42 mouse cellular contexts compared by ENCODE assay signal in the genomic region with DNA sequence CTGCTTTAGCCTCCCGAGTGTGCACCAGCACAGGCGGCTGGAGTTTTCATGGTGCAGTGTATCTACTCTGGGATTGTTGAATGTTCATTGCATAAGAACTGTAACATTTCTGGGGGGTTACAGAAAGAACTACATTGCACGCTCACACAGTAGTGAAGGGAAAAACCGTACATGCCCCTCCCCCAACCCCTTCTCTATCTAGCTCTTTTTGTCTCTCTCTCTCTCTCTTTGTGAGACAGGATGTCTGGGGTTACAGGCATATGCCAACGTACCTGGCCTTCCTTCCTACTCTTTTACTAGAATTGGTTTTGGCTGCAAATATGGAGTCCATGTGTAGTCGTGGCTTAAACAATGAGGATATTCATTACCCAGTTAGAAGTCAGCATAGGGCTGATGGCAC. TPM values are rescaled to one million over a fixed set of nuclear protein-coding genes. Genes with fewer than 3 reads are reported as not detected.
DNase-seq lines count a peak whose midpoint lies in the region; ATAC-seq and TF ChIP-seq lines count a peak whose summit lies in the region.
"Had no signal": no experiment of that assay in that cellular context is flagged by ENCODE, and none has a peak within 500 bp of the region (broad histone marks: within the 10 kb centered on the region; RNA-seq: fewer than 3 reads in every experiment).

No protein-coding gene starts in this region.

- DNase-seq in thymus, adult 2 months = peak; percentile 65
- no peak for DNase-seq in thymus, adult 18-20 months
- DNase-seq in thymus, postnatal 25 days = peak; percentile 60
- DNase-seq in lung, adult 2 months = no peak
- no peak for DNase-seq in cerebellum, adult 9-11 months
- DNase-seq: adrenal gland, postnatal 10 days; cerebellum, adult 11 months; cerebellum, postnatal 10 days; gastrocnemius, postnatal 10 days; heart, postnatal 10 days; kidney, adult 2 months; kidney, postnatal 36 days; left cerebral cortex, postnatal 4 days; liver, postnatal 0 days; retina, postnatal 1 day; right cerebral cortex, postnatal 14 days; spleen, adult 18-20 months had no signal

- peaks cover 38% of the 10 kb centered on the region for H3K4me1 ChIP-seq in thymus, adult 2 months (replicated peaks; ENCODE audit: control insufficient read depth, insufficient read depth, low read length)
- 0 out of 2 replicates have a peak, but pooled peaks cover 2% of the 10 kb centered on the region for H3K4me1 ChIP-seq in lung, adult 2 months (ENCODE audit: control insufficient read depth, insufficient read depth, low read length)

- peak overlapping the region; percentile 78 for H3K27ac ChIP-seq in thymus, adult 2 months (ENCODE audit: control insufficient read depth, insufficient read depth, low read length)
- H3K27ac ChIP-seq: forebrain, embryonic 13.5 days; heart, embryonic 13.5 days; hindbrain, embryonic 15.5 days; intestine, embryonic 15.5 days; layer of hippocampus, adult 2 months; liver, embryonic 12.5 days; macrophage; midbrain, embryonic 13.5 days; neural tube, embryonic 15.5 days had no signal

- no peaks in the 10 kb centered on the region for H3K36me3 ChIP-seq in thymus, adult 2 months (ENCODE audit: control insufficient read depth, insufficient read depth, low read length)
- H3K36me3 ChIP-seq: heart, embryonic 13.5 days; hindbrain, embryonic 15.5 days; intestine, embryonic 15.5 days; liver, embryonic 12.5 days; midbrain, embryonic 13.5 days; neural tube, embryonic 15.5 days had no signal

- WGBS in thymus, adult 2 months = 33% methylated on average over 6 of the region's 6 CpGs
- WGBS in lung, adult 2 months = 60% methylated on average over 6 of the region's 6 CpGs

- no peaks in the 10 kb centered on the region for H3K27me3 ChIP-seq in thymus, adult 2 months (ENCODE audit: control insufficient read depth, insufficient read depth, low read length)

- peak; percentile 14 for ATAC-seq in inflammation-experienced regulatory T-cells, adult 6 months
- ATAC-seq in erythroid progenitor cell, adult 5-6 weeks (replicated peaks; ENCODE audit: low FRiP score, poor library complexity, severe bottlenecking) = no peak
- ATAC-seq: forebrain, embryonic 13.5 days; intestine, embryonic 15.5 days; liver, embryonic 12.5 days; liver, postnatal 0 days; lung, postnatal 0 days; midbrain, embryonic 13.5 days had no signal

- no peak for TF ChIP-seq POLR2A in thymus, adult 2 months (IDR thresholded peaks at IDR 0.05; ENCODE audit: control insufficient read depth, extremely low read depth, insufficient read depth, low read length, poor library complexity)
- no peak for TF ChIP-seq POLR2A in lung, adult 2 months (IDR thresholded peaks at IDR 0.05; ENCODE audit: borderline replicate concordance, extremely low read depth, low read depth, low read length)

- H3K4me3 ChIP-seq in thymus, adult 2 months (ENCODE audit: control insufficient read depth, insufficient read depth, low read length) = no peak overlapping the region
- no peak overlapping the region for H3K4me3 ChIP-seq in lung, adult 2 months (replicated peaks; ENCODE audit: extremely low read depth, low read depth, low read length)
- H3K4me3 ChIP-seq: erythroblast, embryonic 14.5 days; forebrain, embryonic 13.5 days; heart, embryonic 13.5 days; hindbrain, embryonic 15.5 days; intestine, embryonic 15.5 days; layer of hippocampus, adult 2 months; liver, embryonic 12.5 days; midbrain, embryonic 13.5 days; neural tube, embryonic 15.5 days had no signal

- TF ChIP-seq CTCF in thymus, adult 2 months (IDR thresholded peaks at IDR 0.05; ENCODE audit: borderline replicate concordance, control insufficient read depth, extremely low read depth, insufficient read depth, low read length, poor library complexity) = no peak
- TF ChIP-seq CTCF in lung, adult 2 months (IDR thresholded peaks at IDR 0.05; ENCODE audit: insufficient read depth, low read length) = no peak

RNA-seq across cellular contexts. Expression of gene Tuba4a, which starts 3.3 kb away (rescaled TPM):
- polyA plus RNA-seq in thymus, adult 2 months (2012; rRNA removed) = 139 and 162 TPM in 2 replicates
- 100 to 1,000 TPM; 116 to 151 (median 123) TPM for polyA plus RNA-seq in inflammation-experienced regulatory T-cells, adult 6 months (2017; shearing (Covaris generic))
- polyA plus RNA-seq in lung, adult 2 months (2012; rRNA removed) = 36.6 and 103 TPM in 2 replicates
- 474 and 550 TPM in 2 replicates for total RNA-seq in erythroid progenitor cell, adult 5-6 weeks (2015; ENCODE audit: low replicate concordance)
- 246 TPM in 2 replicates for total RNA-seq in erythroid progenitor cell, adult 5-6 weeks (2017; ENCODE audit: low replicate concordance)

RNA-seq across cellular contexts. Expression of gene A630095N17Rik, which starts 9.0 kb away (rescaled TPM):
- polyA plus RNA-seq in thymus, adult 2 months (2012; rRNA removed) = not detected in 2 replicates
- not detected for polyA plus RNA-seq in inflammation-experienced regulatory T-cells, adult 6 months (2017; shearing (Covaris generic))
- polyA plus RNA-seq in lung, adult 2 months (2012; rRNA removed) = not detected in 2 replicates
- total RNA-seq in erythroid progenitor cell, adult 5-6 weeks (2015; ENCODE audit: low replicate concordance) = not detected in 2 replicates
- not detected in 2 replicates for total RNA-seq in erythroid progenitor cell, adult 5-6 weeks (2017; ENCODE audit: low replicate concordance)
- total RNA-seq: adrenal gland, postnatal 10 days; common myeloid progenitor, adult 5-6 weeks; ES-E14; gastrocnemius, postnatal 10 days; heart, adult 8-10 months; heart, postnatal 10 days; layer of hippocampus, adult 2 months; layer of hippocampus, postnatal 25 days; left cerebral cortex, postnatal 4 days; megakaryocyte-erythroid progenitor cell, adult 5-6 weeks; monocyte, adult 5-6 weeks had no signal
- polyA plus RNA-seq: C2C12; embryonic facial prominence, embryonic 14.5 days; erythroblast, embryonic 14.5 days; forebrain, embryonic 13.5 days; gonadal fat pad, adult 2 months; heart, embryonic 13.5 days; hindbrain, embryonic 15.5 days; intestine, embryonic 15.5 days; kidney, adult 2 months; kidney, embryonic 16.5 days; limb, embryonic 14.5 days; liver, embryonic 12.5 days; liver, postnatal 0 days; lung, postnatal 0 days; macrophage; midbrain, embryonic 13.5 days; neural tube, embryonic 15.5 days; stomach, embryonic 16.5 days had no signal

RNA-seq across cellular contexts. Expression of gene Stk16, which starts 12.3 kb away (rescaled TPM):
- polyA plus RNA-seq in thymus, adult 2 months (2012; rRNA removed) = 340 and 342 TPM in 2 replicates
- polyA plus RNA-seq in inflammation-experienced regulatory T-cells, adult 6 months (2017; shearing (Covaris generic)) = 10 to 100 TPM; 46.3 to 62.7 (median 51.6) TPM
- 130 and 140 TPM in 2 replicates for polyA plus RNA-seq in lung, adult 2 months (2012; rRNA removed)
- total RNA-seq in erythroid progenitor cell, adult 5-6 weeks (2015; ENCODE audit: low replicate concordance) = 96.0 and 112 TPM in 2 replicates
- total RNA-seq in erythroid progenitor cell, adult 5-6 weeks (2017; ENCODE audit: low replicate concordance) = 82.3 and 141 TPM in 2 replicates

RNA-seq across cellular contexts. Expression of gene Glb1l, which starts 12.3 kb away (rescaled TPM):
- polyA plus RNA-seq in thymus, adult 2 months (2012; rRNA removed) = 11.7 and 14.4 TPM in 2 replicates
- 10 to 100 TPM in 2 of 3 experiments, 1 to 10 TPM in 1; 8.4 to 14.1 (median 13.5) TPM for polyA plus RNA-seq in inflammation-experienced regulatory T-cells, adult 6 months (2017; shearing (Covaris generic))
- polyA plus RNA-seq in lung, adult 2 months (2012; rRNA removed) = 8.8 and 15.4 TPM in 2 replicates
- 23.1 and 23.9 TPM in 2 replicates for total RNA-seq in erythroid progenitor cell, adult 5-6 weeks (2015; ENCODE audit: low replicate concordance)
- total RNA-seq in erythroid progenitor cell, adult 5-6 weeks (2017; ENCODE audit: low replicate concordance) = 14.2 and 43.3 TPM in 2 replicates

RNA-seq across cellular contexts. Expression of gene Dnajb2, which starts 13.3 kb away (rescaled TPM):
- polyA plus RNA-seq in thymus, adult 2 months (2012; rRNA removed) = 19.9 and 22.3 TPM in 2 replicates
- polyA plus RNA-seq in inflammation-experienced regulatory T-cells, adult 6 months (2017; shearing (Covaris generic)) = 1 to 10 TPM; 3.0 to 7.0 (median 5.8) TPM
- 54.5 and 56.1 TPM in 2 replicates for polyA plus RNA-seq in lung, adult 2 months (2012; rRNA removed)
- 154 and 158 TPM in 2 replicates for total RNA-seq in erythroid progenitor cell, adult 5-6 weeks (2015; ENCODE audit: low replicate concordance)
- total RNA-seq in erythroid progenitor cell, adult 5-6 weeks (2017; ENCODE audit: low replicate concordance) = 356 and 386 TPM in 2 replicates

Comparison
In these comparisons a context has a peak if more than half of its experiments do, and no peak if none do; other contexts are left out.
1. DNase-seq: peak in thymus, adult 2 months (single experiment) and thymus, postnatal 25 days (single experiment); none in thymus, adult 18-20 months (0 of 2), lung, adult 2 months (single experiment) and cerebellum, adult 9-11 months (single experiment).